Mouse (Mus musculus): Measurements from ENCODE around the gene Ubr2.

Gene Ubr2

DNA sequence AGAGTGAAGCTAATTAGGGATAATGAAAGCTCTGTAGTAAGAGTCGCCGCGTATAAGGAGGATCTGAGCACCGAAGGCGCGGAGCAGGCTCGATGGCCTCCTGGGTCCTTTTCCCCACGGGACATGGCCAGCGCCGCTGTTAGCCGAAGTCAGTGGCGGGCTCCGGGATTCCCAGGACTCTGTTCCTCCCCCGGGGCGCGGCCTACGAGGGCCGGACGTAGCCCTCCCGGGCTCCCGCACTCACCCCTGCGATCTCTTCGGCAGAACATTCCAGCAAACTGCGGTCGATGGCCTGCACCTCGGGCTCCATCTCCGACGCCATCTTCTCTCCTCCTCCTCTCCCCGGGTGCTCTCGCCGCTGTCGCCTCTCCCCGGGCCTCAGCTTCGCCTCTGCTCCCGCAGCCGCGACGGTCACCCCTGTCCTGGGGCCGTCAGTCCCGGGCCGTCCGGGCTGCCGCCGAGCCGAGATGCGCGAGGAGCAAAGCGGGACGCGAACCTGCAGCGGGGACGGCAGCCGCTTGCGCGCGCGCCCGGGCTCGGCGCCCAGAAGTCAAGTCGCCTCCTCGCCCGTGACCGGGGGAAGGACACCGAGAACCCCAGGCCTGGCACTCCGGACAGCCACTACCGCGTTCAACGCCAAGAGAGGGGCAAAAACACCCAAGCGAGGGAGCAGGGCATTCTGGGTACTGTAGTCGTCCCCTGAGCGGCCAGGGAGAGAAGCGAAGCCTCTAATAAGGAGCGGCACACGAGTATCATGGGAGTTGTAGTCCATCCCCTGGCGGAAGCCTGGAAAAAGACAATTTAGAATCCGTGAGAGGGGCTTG, at the start of gene Ubr2:
Gene Ubr2, minus strand, starts transcription at position 659 of the 824 bp plus-strand sequence.
- DNase-seq (ENCODE audit: low spot score) = peak; percentile 82

DNA sequence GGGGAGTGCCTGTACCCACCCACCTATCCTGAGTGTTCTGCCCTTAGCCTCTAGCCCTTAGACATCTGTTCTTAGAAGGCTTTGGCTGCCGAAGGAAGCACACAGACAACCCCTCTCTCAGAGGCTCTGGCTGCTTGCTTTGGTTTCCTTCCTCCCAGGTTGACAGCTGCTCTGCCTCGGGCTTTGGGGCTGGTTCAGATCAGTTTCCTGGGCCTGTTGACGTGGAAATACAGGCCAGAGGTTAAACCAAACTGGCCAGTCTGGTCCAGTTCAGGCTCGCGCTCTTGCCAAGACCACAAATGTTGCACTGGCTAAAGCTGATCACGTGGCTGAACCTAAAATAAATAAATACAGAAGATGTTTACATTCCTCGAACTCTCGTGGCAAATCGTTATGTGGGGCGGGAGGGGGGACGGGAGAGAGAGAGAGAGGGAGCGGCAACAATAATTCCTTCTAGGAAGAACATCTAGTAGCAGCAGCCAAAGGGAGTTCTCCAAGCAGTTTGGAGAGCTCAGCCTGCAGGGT, 49.5 kb upstream of the Ubr2 start:
- no peak for DNase-seq (ENCODE audit: low spot score)

DNA sequence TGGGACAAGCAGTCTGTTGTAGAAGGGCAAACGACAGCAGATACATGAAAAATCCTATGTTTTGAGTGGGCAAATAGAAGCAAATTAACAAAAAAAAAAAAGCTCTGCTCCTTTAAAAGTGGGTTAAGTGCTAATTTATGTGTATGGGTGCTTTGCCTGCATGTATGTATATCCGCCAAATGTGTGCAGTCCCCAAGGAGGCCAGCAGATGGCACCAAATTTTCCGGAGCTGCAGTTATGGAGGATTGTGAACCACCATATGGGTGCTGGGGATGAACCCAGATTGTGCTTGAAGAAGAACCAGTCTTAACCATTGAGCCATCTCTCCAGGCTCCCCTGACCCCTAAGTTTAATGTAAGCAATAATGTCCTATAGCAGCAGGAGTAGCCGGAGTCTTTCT, 47.6 kb upstream of the Ubr2 start:
- DNase-seq (ENCODE audit: low spot score) = no peak

DNA sequence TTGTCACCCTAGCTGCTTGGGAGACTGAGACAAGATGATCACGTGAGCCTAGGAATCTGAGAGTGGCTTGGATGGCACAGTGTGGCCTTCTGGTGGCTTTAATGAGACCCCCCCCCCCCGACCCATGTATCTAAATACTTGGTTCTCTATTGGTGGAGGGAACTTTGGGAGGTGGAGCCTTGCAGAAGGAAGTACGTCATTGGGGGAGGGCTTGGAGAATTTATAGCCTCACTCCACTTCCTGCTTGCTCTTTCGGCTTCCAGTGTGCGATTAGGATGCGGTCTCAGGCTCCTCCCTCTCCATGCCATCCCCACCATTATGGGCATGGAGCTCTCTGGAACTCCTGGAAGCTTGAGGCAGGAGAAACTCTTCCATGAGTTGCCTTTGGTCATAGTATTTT, 46.1 kb upstream of the Ubr2 start:
- no peak for DNase-seq (ENCODE audit: low spot score)

DNA sequence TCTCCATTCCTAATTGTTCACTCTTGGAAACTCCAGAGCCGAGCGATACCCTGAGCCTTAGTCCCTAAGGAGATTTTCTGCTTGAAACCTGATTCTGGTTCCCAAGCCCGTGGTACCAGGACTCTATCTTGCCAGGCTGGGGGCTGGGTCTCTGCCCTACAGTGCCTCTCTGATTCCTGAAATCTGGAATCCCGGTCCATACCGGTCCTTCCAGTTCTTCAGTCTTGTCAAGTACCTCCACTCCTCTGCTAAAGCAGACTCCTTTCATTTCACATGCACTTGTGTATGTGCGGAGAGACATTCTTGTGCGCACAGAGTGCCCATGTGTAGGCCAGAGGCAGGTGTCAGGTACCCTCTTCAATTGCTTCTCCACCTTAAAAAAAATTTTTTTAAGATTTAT, 44.8 kb upstream of the Ubr2 start:
- no peak for DNase-seq (ENCODE audit: low spot score)

DNA sequence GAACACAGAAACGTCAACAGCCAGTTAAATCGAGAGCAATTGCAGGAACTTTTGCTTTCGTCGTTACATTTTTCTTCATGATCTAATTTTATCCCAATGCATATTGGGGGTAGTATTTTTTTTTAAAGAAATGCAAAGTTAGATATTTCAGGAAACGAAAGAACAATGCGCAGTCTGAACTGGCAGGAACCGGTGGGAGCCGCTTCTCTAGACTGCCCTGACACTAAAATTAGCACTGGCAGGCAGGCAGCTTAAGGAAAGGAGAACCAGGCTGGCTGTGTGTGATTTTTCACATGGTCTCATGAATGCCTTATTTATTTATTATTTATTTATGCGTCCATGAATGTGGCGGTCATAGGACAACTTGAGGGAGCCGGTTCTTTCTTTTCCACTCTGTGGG, 44.3 kb upstream of the Ubr2 start:
- no peak for DNase-seq (ENCODE audit: low spot score)

DNA sequence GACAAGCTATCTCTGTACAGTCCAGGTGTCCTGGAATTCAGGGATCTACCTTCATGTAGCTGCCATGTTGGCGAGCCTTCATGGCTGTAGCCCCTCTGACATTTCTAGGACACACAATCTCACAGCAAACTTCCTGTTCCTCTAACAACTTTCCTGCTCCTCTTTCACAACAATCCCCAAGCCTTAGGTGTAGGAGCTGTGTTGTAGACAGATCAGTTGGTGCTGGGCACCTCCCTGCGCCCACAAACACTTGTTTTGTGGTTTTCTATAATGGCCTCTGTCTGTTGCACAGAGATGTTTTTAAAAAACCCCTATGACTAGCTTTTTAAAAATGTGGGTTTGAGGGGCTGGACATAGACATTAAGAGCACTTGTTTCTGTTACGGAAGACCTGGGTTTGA, 40.3 kb upstream of the Ubr2 start:
- no peak for DNase-seq (ENCODE audit: low spot score)

DNA sequence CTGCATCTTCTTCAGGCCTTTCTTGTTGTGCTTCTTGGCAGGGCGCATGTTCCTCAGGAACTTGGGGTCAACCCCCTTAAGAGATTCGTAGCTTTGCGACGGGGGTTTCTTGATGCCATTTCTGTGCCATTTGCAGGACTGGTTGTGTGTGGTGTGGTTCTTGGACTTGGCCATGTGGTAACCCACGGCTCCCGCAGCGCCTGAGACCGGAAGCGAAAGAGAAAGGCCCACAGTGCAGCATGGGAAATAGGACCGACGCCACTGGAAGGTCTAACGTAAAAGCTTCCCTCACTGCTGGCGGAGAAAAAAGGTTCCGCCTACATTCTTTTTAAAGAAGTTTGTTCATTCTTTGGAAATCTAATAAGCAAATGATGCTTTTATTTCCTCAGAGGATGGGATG, 32.5 kb upstream of the Ubr2 start:
- no peak for DNase-seq (ENCODE audit: low spot score)

DNA sequence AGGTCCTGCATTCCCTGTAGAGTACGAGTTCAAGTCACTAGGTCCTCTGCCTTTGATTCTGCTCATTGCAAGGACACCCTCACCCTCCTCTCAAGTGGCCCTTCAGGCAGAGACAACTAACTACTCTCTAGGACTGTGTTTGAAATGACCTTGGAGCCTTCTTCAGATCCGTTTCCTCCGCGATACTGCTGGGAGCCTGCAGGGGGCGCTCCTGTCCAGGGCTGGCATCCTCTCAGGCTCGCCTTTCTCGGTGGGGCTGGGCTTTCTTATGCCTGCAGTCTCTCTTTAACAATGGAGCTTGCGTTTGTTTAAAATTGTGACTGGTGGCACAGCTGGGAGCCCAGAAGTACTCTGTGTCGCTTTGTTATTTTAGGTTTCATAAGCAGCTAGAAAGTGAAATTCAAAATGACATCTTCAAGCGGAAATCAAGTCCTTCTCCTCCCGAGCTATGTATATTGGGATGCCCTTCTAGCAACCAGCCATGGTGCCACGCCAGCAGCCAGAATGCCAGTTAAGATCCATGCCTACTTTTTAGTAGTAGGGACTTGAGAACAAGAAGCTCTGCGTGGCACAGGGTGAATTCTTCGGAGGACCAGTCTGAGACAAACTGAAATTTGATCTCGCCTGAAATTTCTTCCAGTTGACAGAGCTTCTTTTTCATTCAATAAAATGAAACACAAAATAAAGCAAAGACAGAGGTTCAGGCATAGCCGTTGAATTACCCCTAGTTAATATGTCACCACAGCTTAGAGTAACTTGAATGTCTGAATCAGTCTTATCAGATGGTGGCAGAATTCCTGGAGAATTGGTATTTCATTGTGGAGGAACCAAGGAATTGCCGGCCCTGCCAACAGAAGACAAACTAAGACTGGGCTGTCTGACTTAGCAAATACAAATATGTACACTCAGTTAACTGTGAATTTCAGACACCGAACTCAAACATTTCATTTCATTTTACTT, 28.8 kb upstream of the Ubr2 start:
- peak; percentile 29 for DNase-seq (ENCODE audit: low spot score)

DNA sequence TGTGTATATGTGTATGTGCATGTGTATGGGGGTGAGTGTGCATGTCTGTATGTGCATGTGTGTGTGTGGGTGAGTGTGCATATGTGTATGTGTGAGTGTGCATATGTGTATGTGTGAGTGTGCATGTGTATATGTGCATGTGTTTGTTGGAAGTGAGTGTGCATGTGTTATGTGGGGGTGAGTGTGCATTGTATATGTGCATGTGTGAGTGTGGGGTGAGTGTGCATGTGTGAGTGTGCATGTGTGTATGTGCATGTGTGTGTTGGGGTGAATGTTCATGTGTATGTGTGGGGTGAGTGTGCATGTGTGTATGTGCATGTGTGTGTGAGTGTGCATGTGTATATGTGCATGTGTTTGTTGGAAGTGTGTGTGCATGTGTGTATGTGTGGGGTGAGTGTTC, 24.2 kb upstream of the Ubr2 start:
- no peak for DNase-seq (ENCODE audit: low spot score)

DNA sequence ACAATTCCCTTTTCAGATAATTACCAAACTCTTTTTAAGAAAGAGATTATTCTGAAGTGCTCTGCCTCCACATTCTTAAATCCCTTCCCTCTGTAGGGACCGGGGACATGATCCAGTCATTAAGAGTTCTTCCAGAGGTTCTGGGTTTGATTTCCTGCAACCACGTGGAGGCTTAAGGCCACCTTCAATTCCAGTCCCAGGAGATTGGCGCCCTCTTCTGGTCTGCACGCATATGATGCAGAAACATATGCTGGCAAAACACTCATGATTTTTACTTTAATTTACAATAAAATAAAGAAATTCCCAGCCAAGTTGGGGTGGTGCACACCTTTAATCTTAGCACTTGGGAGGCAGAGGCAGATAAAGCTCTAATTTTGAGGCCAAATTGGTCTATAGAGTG, 23.3 kb upstream of the Ubr2 start:
- peak; percentile 7 for DNase-seq (ENCODE audit: low spot score)

DNA sequence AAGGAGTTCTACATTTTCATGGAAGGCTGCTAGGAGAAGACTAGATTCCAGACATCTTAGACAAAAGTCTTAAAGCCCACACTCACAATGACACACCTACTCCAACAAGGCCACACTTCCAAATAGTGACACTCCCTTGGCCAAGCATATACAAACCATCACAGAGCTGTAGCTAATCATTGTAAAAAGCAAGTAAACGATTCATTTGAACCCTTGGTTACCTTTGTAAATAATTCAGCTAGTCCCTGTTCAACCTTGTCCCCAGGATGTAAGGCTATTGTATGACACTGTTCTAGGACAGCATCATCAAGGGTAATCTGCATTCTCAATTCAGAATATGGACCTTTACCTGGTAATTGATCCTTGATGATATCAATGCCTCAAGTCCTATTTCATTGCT, 14.4 kb upstream of the Ubr2 start:
- no peak for DNase-seq (ENCODE audit: low spot score)

DNA sequence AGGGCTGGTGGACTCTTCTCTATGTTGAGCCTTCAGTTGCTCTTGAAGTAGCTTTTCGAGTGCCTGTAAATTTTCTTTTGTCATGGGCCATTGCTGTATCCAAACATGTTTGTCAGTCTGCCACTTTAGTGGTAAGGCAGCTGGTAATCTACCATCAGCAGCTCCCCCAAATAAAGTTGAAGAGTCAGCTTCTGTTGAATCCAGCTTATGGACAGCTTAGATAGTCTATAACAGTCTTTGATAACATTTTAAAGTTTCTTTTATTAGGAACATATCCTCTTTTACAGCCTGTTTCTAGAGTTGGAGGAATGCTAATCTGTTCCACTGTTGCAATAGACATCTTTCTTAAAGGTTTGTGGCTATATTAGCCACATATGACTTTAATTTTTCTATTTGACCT, 13.0 kb upstream of the Ubr2 start:
- no peak for DNase-seq (ENCODE audit: low spot score)

DNA sequence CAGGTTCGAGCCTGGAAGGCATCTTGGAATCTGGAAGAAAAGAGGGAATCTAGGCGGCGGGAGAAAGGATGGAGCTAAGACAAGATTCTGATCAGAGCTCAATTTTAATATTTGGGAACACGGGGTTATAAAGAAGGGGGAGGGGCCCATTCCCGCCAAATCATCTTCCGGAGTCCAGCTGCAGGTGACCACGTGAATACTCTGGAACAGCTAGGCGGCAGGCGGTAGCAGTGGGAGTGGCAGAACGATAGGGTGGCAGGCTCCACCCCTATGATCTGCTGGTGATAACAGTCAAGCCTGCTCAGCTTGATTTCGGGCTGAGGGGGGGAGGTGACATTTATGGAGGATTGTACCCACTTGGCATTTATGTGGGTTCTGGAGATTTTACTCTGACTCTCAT, 2.5 kb upstream of the Ubr2 start:
- DNase-seq (ENCODE audit: low spot score) = no peak

DNA sequence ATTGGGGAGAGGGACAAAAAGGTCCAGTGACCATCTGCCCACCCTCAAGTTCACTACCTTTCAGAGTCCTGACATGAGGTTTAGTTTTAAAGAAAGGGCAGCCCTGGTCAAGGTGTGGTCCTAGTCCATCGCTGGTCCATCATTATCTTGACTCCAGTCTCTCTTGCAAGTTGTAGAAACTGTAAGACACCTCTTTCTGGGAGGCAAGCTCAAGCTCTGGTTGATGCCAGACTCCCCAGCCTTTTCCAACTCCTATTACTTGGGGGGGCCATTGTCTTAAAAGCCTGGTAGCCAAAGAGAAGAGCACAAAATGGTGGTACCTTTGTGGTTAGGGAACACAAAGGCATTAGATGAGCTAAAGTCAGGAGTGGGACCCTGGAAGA, 1.3 kb upstream of the Ubr2 start:
- DNase-seq (ENCODE audit: low spot score) = no peak

DNA sequence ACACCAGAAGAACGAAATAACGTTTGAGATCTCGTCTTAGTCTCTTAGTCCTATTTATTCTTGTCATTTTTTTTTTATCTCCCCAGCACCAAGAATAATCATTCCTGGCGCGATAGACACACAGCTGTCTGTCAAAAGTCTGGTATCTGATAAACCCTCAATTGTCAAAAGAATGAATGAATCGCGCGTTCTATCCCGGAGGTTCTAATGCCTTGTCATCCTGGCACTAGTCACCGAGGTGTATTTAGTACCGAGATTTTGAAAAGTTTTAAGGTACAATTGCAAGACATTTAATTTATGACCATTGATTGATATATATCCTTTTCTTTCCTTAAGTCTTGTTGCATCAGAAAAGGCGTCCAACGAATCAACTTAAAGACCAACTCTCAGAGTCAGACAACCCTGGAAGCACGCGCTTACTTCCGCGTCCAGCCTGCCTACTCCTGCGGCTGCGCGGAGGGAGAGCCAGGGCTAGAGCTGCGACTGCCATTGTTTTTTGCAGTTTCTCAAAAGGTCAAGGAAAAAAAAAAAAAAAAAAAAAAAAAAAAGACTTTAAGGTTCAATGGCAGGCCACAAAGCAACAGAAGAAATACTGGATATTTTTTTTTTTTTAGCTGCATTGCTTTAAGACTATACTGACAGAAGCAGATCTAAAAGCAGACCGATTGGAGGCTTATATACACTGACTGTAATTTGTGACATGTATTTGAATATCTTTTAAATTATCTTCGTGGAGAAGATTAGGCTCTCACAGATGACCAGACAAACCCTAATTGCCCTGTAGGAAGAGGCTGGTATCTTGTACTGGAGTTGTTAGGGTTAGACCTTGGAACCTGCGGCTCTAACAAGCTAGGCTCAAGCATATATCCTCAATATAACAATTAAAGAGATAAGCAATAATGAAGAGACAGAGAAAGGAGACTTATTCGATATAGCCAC, 635 bp upstream of the Ubr2 start:
- peak; percentile 45 for DNase-seq (ENCODE audit: low spot score)

DNA sequence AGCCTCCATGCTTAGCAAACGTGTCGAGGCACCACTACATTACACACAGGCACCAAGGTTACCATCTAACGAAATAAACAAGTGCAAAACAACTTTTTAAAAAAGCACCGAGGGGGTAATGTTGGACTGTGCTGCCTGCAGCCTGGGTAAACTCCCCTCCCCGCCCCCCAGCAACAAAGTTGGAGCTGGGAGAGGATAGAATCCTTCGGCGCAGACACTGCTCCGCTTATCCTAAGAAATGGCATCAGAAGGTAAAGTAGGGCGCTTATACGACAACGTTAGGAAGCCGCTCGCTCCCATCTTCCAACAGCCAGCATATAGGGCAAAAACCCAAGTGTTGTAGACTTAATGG, 834 bp downstream of the Ubr2 start:
- DNase-seq (ENCODE audit: low spot score) = no peak

DNA sequence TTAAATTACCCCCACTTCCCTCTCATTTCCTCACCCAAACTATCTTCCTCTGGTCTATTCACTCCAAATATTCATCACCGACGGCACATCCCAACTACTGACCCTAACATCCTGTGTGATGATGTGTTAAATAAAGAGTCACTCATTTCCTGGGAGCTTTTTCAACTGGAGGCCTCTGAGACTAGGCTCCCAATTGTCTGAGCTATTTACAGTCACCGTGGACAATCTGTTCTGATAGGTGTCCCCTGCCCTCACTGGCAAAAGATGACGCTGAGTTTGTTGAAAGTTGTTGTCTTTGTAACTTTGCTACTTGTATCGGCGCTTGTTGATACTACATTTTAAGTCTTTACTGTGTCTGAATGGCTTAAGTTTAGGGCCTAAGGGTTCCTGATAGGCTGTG, 1.3 kb downstream of the Ubr2 start:
- peak; percentile 12 for DNase-seq (ENCODE audit: low spot score)

DNA sequence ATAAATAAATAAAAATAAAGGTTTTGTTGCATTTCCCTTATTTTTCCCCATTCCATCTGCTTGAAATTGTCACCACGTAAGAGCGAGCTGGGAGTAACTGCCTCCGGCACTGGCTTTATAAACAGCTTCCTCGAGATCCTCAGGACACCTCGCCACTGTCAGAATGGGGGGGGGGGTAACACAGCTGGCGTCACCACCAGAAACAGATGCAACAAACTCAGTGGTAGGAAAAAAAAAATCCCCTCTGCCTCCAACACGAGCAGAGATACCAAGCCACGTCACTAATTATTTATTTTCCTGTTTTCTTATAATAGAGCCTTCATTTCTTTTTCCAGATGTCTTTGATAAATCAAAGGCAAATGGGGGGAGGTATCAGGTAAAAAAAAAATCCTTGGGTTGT, 1.9 kb downstream of the Ubr2 start:
- DNase-seq (ENCODE audit: low spot score) = no peak

DNA sequence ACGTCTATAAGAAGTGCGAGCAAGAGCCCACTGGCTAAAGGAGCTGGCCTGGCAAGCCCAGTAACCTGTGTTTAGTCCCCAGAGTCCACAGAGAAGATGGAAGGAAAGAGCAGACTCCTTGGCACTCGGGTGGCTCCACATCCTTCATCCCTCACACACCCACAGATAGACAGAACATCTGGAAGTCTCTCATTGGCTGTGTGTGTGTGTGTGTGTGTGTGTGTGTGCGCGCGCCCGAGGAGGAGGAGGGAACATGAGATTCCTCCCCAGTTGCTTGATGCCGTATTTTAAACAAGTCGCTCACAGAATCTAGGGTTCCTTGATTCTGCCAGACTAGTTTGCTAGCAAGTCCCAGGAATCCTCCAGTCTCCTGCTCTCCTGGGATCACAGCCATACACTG, 3.6 kb downstream of the Ubr2 start:
- DNase-seq (ENCODE audit: low spot score) = no peak

DNA sequence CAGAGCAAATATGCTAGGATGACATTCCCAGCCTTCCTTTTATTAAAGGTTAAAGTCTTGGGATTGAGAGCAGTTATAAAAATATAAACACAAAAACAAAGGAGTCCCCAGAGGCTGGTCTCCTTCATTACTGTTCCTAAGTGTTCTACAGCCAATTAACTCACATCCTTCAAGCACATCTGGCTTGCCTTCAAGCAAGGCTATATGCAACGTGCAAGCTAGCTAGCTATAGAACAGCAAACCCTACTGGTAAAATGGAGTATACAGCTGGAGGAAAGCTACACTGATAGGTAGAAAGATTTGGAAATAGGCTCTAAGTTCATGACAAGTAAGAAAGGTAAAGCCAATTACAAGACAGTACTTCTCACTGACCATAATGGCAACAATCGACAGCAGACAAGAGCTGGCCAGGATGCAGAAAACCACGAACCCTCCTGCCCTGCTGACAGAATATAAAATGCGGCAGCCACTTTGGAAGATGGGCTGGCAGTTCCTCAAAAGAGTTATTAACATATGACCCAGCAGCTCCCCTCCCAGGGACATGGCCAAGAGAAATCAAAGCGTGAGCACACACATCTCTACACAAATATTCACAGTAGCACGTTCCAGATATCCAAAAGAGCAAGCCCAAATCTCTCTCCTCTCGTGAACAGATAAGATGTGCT, 4.5 kb downstream of the Ubr2 start:
- DNase-seq (ENCODE audit: low spot score) = no peak

Data from spleen, adult 12 weeks (tissue).